Mouse (Mus musculus) frontal cortex, postnatal 36 days (tissue): Measurements from ENCODE around the gene Exosc10.

Source experiments
- DNase-seq, 2 experiments: peaks; one replicate each; pipeline ENCODE4 v3.0.0; 2022; ENCODE audit warnings: low spot score in 2 of 2

Exosc10 gene

DNA sequence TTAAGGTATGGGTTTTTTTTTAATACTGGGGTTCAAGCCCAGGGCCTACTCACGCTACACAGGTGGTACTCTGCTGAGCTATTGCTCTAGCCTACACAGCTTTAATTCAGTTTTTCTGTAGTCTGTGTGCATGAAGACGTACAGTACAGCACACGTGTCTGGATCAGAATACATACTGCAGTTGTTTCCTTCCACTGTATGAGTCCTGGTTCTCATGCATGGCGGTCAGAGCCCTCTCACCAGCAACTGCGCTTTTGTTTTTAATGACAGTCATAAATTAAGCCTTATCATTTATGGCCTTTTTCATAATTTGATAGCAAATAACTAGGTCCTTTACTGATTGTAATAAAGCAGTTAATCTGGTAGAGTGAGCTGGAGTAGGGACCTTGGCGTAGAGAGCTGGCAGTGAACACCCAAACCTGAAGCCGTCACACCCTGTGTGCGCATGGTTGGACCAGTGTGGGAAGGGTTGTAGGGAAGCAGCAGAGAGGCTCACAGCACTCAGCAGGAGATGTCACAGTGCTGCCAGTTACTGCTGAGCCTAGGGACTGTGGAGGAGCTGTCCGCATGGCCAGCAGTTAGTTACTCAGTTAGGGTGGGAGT is 12.6 kb downstream of the Exosc10 start:
- no peak for DNase-seq

DNA sequence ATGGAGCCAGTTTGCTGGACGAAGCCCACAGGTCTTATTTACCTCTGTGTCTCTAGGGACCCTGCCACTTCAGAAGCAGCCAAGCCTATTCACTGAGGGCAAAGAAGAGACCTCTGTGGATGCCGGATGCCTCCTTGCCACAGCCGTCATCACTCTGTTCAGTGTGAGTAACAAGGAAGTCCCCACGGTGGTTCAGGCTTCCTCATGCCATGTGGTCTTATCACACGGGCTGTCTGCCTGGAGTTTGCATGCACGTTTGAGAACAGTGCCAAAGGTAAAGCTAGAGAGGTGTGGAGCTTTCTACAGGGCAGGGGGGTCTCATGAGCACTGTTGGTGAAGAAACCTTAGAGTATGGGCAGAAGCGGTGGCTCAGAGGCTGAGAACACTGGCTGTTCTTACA is 15.0 kb downstream of the Exosc10 start:
- no peak for DNase-seq

DNA sequence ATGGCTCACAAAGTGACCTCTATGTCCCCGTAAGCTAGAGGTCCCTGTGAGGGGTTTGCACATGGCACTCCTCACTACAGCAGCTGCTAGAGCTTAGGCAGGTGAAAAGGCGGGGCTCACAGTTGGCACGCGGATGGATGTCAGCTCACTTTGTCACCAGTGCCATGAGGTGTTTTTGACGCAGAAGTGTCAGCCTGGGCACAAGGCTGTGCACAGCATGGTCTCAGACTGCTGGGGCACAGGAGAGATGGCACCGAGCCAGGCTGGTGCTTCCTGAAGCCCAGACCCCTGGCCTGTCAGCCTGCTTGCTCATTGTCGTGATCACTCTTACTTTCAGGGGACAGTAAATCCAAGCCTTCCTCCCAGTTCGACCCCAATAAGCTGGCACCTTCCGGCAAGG is 22.5 kb downstream of the Exosc10 start:
- DNase-seq, result no peak

DNA sequence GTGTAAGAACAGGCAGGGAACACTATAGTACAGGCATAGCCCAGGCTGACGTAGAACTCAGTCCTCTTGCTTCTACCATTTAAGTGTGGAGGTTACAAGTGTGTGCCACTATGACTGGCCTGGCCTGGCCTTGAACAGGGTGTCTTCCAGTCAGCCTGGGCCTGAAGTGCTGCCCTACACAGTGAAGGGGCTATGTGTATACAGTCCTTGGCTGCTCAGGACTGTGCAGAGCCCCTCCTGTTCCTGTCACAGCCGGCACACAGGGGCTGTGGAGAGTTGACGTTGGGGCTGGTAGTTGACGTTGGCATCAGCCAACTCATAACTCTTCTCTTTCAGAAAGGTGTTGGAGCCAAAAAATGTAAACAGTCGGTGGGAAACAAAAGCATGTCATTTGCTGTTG is 23.2 kb downstream of the Exosc10 start:
- no peak for DNase-seq

DNA sequence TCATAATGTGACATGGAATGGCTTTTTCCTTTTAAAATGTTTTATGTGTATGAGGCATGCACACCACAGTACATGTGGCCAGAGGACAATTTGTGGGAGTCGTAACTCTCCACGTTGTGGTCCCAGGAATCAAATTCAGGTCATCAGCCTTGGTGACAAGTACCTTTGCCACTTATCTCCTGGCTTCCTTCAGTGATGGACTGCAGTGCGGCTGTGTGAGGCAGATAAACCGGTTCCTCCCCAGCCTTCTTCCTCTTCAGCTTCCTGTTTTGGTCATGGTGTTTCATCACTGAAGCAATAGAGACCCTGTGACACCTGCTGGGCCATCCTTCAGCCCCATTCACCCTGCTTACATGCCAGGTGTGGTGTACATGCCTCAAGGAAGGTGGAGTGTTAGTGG is 25.0 kb downstream of the Exosc10 start:
- DNase-seq, result no peak

DNA sequence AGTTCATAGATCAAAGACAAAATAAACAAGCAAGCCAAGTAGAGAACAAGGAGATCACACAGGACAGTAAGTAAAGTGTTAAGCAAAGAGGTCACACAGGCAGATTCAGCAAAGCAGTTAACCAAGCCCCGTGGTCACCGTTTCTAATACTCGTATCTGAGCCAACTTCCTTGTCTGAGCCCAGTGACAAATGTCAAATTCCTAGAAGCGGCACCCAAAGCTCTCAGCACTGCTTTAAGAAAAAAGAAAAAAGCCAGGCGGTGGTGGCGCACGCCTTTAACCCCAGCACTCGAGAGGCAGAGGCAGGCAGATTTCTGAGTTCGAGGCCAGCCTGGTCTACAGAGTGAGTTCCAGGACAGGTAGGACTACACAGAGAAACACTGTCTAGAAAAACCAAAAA is 28.4 kb downstream of the Exosc10 start:
- no peak for DNase-seq

DNA sequence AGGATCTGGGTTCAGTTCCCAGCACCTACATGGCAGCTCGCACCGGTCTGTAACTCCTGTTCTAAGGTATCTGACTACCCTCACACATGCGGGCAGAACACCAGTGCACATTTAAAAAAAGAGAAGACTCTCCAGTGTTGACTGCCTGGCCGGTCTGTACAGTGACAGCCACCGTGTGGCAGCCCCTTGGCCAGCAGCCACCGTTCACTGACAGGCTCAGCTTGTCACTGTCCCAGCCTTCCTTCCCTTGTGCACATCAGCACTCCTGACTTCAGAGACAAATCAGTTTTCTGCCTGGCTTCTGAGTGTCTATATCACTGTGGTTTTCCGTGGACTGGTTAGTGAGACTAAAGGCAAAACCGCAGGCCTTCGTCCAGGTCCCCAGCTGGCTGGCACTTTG is 30.6 kb downstream of the Exosc10 start:
- no peak for DNase-seq

DNA sequence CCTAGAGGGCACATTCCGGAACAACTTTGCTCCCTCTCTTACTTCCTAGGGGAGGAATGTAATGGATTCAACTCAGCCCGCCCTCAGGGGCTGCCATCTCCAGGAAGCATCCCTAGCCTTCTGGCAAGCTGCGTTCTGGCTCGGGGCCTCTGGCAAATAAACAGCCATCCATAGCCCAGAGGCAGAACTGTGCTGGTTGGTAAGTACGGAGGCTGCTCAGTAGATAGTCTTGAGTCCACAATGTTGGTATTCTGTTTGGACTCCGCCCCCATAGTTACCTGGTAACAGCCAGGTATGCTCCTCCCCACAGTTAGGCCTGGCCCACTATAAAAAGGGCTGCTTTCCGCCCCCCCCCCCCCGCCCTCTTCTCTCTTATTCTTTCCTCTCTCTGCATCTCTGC is 31.3 kb downstream of the Exosc10 start:
- DNase-seq, result no peak

DNA sequence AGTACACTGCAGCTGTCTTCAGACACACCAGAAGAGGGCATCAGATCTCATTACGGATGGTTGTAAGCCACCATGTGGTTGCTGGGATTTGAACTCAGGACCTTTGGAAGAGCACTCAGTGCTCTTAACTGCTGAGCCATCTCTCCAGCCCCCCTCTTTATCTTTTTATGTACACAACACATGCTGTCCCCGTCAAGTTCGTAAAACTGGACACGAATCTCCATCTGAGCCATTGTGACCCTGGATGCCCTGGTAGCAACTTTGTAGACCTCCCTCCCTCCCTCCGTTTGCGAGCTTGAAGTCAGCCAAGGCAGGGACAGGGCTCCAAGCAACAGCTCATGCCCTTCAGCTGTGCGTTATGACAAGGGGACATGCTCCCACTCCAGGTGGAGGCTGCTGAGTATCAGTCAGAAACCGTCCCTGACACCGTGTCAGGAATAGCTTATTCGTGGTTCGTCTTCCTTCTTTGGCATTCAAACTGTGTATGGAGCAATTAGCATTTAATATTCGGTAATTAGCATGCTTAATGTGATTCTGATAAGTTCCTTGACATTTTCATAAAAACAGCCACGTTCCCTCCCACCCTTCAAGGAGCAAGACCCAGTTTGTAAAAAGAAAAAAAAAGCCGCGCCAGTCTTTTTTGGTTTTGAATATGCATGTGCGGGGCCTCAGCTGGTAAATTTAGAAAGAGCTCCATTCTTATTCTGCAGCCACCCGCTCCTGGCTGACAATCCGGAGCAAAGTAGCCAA is 32.4 kb downstream of the Exosc10 start:
- DNase-seq, result peak in 1 of 2 experiments; percentile 31

DNA sequence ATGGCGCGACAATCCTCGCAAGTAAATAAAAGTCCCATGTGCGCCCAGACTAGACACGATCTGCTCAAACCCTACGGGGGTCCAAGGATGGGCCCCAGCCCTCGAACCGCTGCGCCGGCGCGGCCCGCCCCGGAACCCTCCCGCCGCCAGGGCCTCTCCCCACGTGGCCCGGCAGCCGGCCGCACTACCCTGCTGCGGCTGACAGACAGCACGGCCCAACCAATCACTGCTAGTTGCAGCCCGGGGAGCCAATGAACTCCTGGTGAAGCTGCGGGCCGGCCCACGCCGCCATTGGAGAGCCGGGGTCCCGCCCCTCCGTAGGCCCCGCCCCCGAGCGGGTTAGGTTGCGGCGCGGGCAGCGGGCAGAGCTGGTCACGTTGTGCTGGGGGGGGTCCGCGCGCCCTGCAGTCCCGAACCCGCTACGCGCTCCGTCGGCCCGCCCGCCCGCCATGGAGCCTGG is 33.0 kb downstream of the Exosc10 start, which contains the start of gene Srm:
Gene Srm, plus strand, starts transcription at position 333 of the 460 bp plus-strand sequence.
- DNase-seq, result peak; percentile 95 to 97

DNA sequence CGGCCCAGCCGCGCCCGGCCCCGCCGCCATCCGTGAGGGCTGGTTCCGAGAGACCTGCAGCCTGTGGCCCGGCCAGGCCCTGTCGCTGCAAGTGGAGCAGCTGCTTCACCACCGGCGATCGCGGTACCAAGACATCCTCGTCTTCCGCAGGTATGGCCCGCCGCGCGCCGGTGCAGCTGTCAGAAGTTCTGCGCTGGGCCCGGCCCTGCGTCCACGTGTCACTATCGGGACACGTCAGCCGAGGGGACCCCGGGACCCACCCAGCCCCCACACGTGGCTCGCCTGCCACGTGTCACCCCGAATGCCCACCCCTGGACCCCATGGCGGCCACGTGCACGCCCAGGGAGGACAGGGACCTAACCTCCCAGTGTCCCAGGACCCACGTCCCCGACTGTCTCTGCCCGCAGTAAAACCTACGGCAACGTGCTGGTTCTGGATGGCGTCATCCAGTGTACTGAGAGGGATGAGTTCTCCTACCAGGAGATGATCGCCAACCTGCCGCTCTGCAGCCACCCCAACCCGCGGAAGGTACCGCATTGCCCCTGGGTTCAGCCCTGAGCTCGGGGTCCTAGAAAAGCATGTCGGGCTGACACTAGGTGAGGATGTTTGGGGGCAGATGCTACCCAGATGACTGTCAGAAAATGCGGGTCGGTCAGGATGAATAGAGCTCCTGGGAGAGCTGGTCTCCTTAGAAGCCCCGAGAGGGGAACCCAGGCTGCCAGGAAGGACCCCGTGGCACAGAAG is 33.6 kb downstream of the Exosc10 start:
- DNase-seq, result no peak

DNA sequence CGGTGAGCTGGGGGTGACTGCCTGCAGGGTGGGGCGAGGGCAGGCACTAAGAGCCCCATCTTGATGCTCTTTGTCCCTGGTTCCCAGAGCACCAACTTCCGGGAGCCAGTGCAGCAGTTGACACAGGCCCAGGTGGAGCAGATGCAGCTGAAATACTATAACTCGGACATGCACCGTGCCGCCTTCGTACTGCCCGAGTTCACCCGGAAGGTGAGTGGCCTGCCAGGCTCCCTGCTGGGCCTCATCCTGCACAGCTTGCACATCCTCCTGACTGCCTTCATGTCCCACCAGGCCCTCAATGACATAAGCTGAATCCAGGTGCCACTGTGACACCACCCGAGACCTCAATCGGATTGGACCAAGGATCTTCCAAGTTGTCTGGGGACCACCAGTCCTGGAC is 35.8 kb downstream of the Exosc10 start:
- no peak for DNase-seq

DNA sequence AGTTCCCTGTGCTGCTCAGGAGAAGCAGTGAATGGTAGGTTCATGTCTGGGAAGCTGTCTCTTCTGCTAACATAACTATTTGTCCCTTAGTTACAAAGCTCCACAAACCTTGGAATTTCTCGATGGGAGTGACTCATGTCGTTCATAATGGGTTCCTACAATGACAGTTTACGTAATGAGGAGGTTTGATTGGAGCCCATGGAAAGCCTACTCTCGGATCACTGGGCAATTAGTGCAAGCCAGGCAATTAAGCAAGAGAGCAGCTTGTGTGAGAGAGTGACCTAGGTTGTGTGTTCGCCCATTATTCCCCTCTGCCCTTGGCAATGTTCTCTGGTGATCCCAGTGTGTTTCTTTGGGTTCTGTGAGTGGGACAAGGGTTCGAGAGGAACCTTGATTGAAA is 37.7 kb downstream of the Exosc10 start:
- no peak for DNase-seq

DNA sequence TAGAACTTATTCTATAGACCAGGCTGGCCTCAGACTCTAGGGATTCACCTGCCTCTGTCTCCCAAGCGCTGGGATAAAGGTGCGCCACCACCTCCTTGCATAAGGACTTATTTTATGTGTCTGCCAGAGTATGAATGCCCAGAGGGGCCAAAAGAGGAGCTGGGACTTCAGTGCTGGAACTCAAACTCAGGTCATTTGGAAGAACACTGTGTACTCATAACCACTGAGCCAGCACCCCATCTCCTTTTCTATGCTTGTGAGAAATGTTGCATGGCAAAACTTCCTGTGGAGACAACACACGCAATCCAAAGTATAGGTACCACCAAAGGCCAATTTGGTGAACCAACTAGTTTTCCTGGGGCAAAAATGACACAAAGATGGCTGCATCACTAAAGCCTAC is 38.5 kb downstream of the Exosc10 start:
- no peak for DNase-seq

DNA sequence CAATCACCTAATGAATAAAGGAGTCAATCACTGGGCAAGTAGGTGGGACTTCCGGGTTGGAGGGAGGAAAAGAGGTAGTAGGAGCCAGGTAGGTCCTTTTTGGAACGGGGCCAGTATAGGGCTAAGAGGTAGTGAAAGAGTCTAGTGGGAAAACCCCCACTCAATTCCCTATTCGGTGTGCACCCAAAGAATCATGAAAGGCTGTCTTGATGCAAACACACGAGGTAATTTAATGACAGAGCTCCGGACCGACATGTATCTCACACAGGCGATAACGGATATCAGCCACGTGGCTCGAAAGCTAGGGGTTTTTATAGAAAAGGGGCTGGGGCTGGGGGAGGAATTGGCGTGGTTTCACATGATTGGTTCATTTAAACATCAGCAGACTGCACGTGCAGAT is 40.6 kb downstream of the Exosc10 start:
- no peak for DNase-seq

DNA sequence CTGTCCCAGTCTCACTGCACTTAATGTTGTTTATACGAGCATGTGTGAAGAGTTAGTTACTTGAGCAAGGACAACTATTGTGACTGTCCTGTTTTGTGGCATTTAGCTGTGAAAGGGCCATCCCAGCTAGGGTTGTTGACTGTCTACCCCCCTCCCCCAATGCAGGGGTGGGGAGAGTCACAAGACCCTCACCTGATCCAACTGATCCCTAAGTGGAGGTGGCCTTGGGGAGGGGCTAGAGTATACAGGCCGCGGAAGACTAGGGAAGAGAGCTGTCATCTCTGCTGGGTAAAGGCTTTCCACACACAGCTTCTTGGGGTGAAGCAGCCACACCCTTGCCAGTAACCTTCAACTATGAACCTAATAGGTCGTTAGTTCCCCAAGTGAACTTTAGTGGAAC is 42.1 kb downstream of the Exosc10 start:
- no peak for DNase-seq

DNA sequence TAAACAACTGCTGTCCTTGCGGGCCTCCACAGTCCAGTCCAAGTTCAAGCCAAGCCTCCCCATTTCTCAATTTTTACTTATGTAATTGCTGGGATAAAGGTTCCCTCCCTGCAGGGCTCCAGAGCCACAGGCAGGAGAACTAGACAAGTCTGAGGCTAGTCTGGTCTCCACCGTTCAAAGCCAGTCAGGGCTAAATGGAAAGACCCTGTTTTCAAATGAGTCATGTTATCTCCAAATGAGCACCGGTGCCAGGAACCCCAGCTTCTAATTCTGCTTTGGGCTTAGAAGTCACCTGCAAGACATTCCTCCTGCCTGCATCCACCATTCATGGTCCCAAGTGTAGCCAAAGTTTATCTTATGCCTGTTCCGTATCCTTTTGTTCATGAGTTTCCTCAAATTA is 43.6 kb downstream of the Exosc10 start:
- DNase-seq, result no peak

DNA sequence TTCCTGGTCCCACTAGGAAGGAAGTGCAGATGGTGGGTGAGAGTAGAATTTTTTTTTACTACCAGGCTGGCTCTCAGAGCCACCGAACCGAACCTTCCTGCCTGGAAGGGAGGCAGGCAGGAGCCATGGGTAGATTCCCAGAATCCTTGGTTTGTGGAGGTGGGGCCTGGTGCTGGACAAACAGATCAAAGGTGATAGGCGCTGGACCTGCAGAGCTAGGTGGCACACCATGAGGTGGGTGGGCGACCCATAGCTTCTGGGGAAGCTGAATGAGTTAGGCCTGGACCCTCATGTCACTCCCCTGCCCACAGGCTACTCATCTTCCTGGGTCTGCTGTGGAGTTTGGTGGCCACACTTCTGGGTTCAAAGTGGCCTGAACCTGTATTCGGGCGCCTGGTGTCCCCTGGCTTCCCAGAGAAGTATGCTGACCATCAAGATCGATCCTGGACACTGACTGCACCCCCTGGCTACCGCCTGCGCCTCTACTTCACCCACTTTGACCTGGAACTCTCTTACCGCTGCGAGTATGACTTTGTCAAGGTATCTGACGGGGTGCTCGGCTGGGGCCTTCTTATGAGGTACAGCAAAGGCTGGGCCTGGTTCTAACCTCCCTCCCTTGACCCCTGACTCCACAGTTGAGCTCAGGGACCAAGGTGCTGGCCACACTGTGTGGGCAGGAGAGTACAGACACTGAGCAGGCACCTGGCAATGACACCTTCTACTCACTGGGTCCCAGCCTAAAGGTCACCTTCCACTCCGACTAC is 44.3 kb downstream of the Exosc10 start, which contains the start of gene Masp2:
Gene Masp2, plus strand, starts transcription at position 198 of the 764 bp plus-strand sequence.
- DNase-seq, result no peak

DNA sequence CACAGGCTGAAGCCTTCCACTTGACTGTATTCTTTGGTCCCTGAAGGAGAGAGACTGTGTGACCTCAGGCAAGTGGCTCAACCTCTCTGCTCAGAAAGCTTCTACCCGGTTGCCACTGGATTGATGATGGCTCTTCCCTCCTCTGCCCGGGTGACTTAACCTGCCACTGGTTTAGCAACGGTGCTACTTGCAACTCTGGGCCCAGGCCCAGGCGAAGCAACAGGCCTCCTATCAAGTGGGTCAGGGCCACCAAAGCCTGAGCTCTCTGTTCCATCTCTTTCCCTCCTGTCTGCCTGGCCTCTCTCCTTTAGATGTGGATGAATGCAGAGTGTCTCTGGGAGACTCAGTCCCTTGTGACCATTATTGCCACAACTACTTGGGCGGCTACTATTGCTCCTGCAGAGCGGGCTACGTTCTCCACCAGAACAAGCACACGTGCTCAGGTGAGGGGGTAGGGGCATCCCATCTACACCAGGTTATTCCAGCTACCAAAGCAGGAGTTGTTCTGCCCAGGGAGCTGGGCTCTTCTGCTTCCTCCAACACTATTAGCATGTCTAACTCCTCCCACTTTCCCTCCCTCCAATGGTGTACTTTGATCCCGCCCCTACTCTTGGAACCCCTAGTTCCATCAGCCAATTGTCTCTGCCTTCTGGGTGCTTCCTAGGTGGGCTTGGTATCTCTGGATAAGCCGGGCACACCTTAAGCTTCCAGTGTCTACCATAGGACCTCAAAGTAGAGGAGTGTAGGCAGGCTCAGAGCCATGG is 45.3 kb downstream of the Exosc10 start:
- DNase-seq, result peak in 1 of 2 experiments; percentile 36

DNA sequence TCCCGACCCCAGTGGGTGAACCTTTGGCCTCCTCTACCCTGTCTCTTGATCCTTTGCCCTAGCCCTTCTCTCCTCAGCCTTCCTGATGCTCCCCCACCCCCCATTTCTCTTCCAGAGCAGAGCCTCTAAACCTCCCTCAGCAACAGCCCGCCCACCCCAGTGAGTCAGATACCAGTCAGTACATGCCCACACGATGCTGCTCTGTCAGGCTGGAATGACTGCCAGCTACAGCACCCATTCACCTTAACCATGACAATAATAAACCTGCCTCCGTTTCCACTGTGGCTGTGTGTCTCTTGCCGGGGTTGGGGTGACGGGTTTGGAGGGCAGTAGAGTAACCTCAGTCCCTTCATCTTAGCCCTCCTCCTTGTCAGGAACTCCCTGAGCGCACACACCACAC is 45.9 kb downstream of the Exosc10 start:
- DNase-seq, result peak; percentile 68 to 73

DNA sequence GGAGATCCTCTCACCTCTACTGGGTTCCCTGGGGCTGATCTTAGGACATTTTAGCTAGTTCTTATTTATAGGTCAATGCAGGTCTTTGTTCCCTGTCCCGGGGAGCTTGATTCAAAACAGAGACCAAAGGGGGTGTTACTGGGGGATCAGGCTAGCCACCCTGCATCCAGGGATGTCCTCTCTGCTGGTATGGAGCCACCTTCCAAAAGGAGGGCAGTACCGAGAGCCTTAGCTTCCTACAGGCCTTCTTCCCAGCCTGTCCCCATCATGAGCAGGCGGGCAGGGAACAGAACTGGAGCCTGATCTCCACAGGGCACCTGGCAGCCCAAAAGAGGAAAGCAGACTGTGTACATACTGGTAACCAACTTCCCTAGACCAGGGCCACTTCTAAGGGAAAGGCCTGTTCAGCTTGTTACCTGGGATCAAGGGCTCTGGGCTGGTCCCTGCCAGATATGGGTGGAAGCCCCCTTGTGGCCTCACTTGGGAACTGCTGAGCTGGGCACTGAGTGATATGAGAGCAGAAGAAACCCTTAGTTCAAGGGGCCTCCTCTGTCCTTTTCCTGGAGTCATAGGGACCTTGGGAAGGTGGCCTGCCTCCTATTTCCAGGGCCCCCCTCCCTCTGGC is 46.4 kb downstream of the Exosc10 start:
- DNase-seq, result peak; percentile 38 to 54
